Mouse (Mus musculus) midbrain, embryonic 15.5 days (tissue): ENCODE results near the gene Rnf41. TPM values are rescaled to one million over a fixed set of nuclear protein-coding genes. Genes with fewer than 3 reads are reported as not detected.

ENCODE experiments used
- microRNA-seq: library from miRNA; unstranded; fragments of <30 nt; microRNA quantifications from one replicate; pipeline ENCODE4, GENCODE M21; 2016
- polyA plus RNA-seq: library from polyadenylated mRNA; unstranded; fragments of >200 nt; fragmentation: Nextera tagmentation; extraction: Ambion mirVana; gene quantifications from 2 replicates; pipeline ENCODE4 v1.2.1, GENCODE M21; 2015

The Rnf41 gene
- polyA plus RNA-seq, 1 experiment from 2014 or later, result 105 TPM

Small RNA genes lying within 50 kb of the gene (microRNA-seq; reads per million reads assigned to microRNA genes)
- gene Gm25361 (not detected), gene Gm26308 (not detected), gene Mir6914 (not detected), gene Mir6915 (2.2 reads per million, percentile 7 among the genes with 10 or more reads in this experiment), gene Mir8105 (0.74 reads per million)

Other genes with a start within 250 kb of the Rnf41 start
- gene Rbms2, start 231.4 kb upstream of the Rnf41 start, polyA plus RNA-seq, result 8.9 and 9.2 TPM in 2 replicates
- 1.2 and 1.7 TPM in 2 replicates for gene Gls2, start 217.2 kb upstream of the Rnf41 start, polyA plus RNA-seq
- gene Spryd4, start 199.8 kb upstream of the Rnf41 start, polyA plus RNA-seq, result 20.2 and 21.4 TPM in 2 replicates
- gene Mip, start 185.8 kb upstream of the Rnf41 start, polyA plus RNA-seq, result 0.09 TPM in 1 of 2 replicates, not detected in the other
- 17.8 and 20.5 TPM in 2 replicates for gene Timeless, start 179.6 kb upstream of the Rnf41 start, polyA plus RNA-seq
- gene Apon, start 157.6 kb upstream of the Rnf41 start, polyA plus RNA-seq, result not detected in 2 replicates
- gene Apof, start 143.0 kb upstream of the Rnf41 start, polyA plus RNA-seq, result 0.18 TPM in 1 of 2 replicates, not detected in the other
- 21.4 and 23.5 TPM in 2 replicates for gene Stat2, start 141.1 kb upstream of the Rnf41 start, polyA plus RNA-seq
- gene Il23a, start 112.9 kb upstream of the Rnf41 start, polyA plus RNA-seq, result not detected in 2 replicates
- 21.9 and 24.0 TPM in 2 replicates for gene Pan2, start 108.3 kb upstream of the Rnf41 start, polyA plus RNA-seq
- 194 and 204 TPM in 2 replicates for gene Cnpy2, start 89.2 kb upstream of the Rnf41 start, polyA plus RNA-seq
- gene Cs, start 73.9 kb upstream of the Rnf41 start, polyA plus RNA-seq, result 256 and 257 TPM in 2 replicates
- gene Coq10a, start 42.7 kb upstream of the Rnf41 start, polyA plus RNA-seq, result 42.6 and 44.2 TPM in 2 replicates
- gene Ankrd52, start 34.5 kb upstream of the Rnf41 start, polyA plus RNA-seq, result 15.0 and 15.6 TPM in 2 replicates
- not detected in 2 replicates for gene Slc39a5, start 10.4 kb upstream of the Rnf41 start, polyA plus RNA-seq
- gene Nabp2, start 165 bp upstream of the Rnf41 start, polyA plus RNA-seq, result 146 and 147 TPM in 2 replicates
- 201 and 209 TPM in 2 replicates for gene Smarcc2, start 47.6 kb downstream of the Rnf41 start, polyA plus RNA-seq
- gene Myl6, start 82.5 kb downstream of the Rnf41 start, polyA plus RNA-seq, result 892 and 955 TPM in 2 replicates
- gene Myl6b, start 87.0 kb downstream of the Rnf41 start, polyA plus RNA-seq, result 5.4 and 5.7 TPM in 2 replicates
- 10.5 and 11.1 TPM in 2 replicates for gene Esyt1, start 114.2 kb downstream of the Rnf41 start, polyA plus RNA-seq
- 20.8 and 22.7 TPM in 2 replicates for gene Zc3h10, start 136.1 kb downstream of the Rnf41 start, polyA plus RNA-seq
- 2,126 and 2,161 TPM in 2 replicates for gene Rpl41, start 137.6 kb downstream of the Rnf41 start, polyA plus RNA-seq
- 125 and 128 TPM in 2 replicates for gene Pa2g4, start 154.3 kb downstream of the Rnf41 start, polyA plus RNA-seq
- 0.42 and 0.56 TPM in 2 replicates for gene Erbb3, start 178.0 kb downstream of the Rnf41 start, polyA plus RNA-seq
- 322 and 332 TPM in 2 replicates for gene Rps26, start 215.1 kb downstream of the Rnf41 start, polyA plus RNA-seq
- 23.0 and 23.1 TPM in 2 replicates for gene Ikzf4, start 234.3 kb downstream of the Rnf41 start, polyA plus RNA-seq